Mouse (Mus musculus): ENCODE results near the gene Fktn.
"Not testable (repeated sequence)": the region's sequence is repeated elsewhere in the genome, so short reads cannot be mapped to it uniquely, and the experiment has no call there.

Gene Fktn

GRCm38 (mm10) chr4:53713704-53714050, at the start of gene Fktn:
TSS of gene Fktn (plus strand) at chr4:53713998.
- no peak for DNase-seq (ENCODE audit: extremely low spot score)

- DNase-seq (ENCODE audit: extremely low spot score): no peak
Observed at GRCm38 (mm10) chr4:53682092-53682491, 31.7 kb upstream of the Fktn start.

- DNase-seq (ENCODE audit: extremely low spot score): no peak
Observed at GRCm38 (mm10) chr4:53688965-53689364, 24.8 kb upstream of the Fktn start.

- no peak for DNase-seq (ENCODE audit: extremely low spot score)
Observed at GRCm38 (mm10) chr4:53691418-53691817, 22.4 kb upstream of the Fktn start.

- DNase-seq (ENCODE audit: extremely low spot score): not testable (repeated sequence)
Observed at GRCm38 (mm10) chr4:53709166-53709565, 4.6 kb upstream of the Fktn start.

GRCm38 (mm10) chr4:53710021-53710420, 3.8 kb upstream of the Fktn start:
- no peak for DNase-seq (ENCODE audit: extremely low spot score)

GRCm38 (mm10) chr4:53710555-53711328, 3.1 kb upstream of the Fktn start:
- no peak for DNase-seq (ENCODE audit: extremely low spot score)

- DNase-seq (ENCODE audit: extremely low spot score): peak; percentile 91
Observed at GRCm38 (mm10) chr4:53714051-53714814, 435 bp downstream of the Fktn start.

GRCm38 (mm10) chr4:53715977-53716376, 2.2 kb downstream of the Fktn start:
- DNase-seq (ENCODE audit: extremely low spot score): no peak

- DNase-seq (ENCODE audit: extremely low spot score): no peak
Observed at GRCm38 (mm10) chr4:53717546-53717945, 3.7 kb downstream of the Fktn start.

- DNase-seq (ENCODE audit: extremely low spot score): no peak
Observed at GRCm38 (mm10) chr4:53718261-53718660, 4.5 kb downstream of the Fktn start.

- no peak for DNase-seq (ENCODE audit: extremely low spot score)
Observed at GRCm38 (mm10) chr4:53722506-53722905, 8.7 kb downstream of the Fktn start.

- not testable (repeated sequence) for DNase-seq (ENCODE audit: extremely low spot score)
Observed at GRCm38 (mm10) chr4:53726100-53726499, 12.3 kb downstream of the Fktn start.

GRCm38 (mm10) chr4:53728121-53728520, 14.3 kb downstream of the Fktn start:
- DNase-seq (ENCODE audit: extremely low spot score): no peak

- peak; percentile 43 for DNase-seq (ENCODE audit: extremely low spot score)
Observed at GRCm38 (mm10) chr4:53738956-53739616, 25.3 kb downstream of the Fktn start.

- DNase-seq (ENCODE audit: extremely low spot score): no peak
Observed at GRCm38 (mm10) chr4:53749831-53750230, 36.0 kb downstream of the Fktn start.

GRCm38 (mm10) chr4:53750391-53751120, 36.8 kb downstream of the Fktn start:
- no peak for DNase-seq (ENCODE audit: extremely low spot score)

GRCm38 (mm10) chr4:53757030-53757429, 43.2 kb downstream of the Fktn start:
- no peak for DNase-seq (ENCODE audit: extremely low spot score)

GRCm38 (mm10) chr4:53758764-53759163, 45.0 kb downstream of the Fktn start:
- no peak for DNase-seq (ENCODE audit: extremely low spot score)

- DNase-seq (ENCODE audit: extremely low spot score): no peak
Observed at GRCm38 (mm10) chr4:53759678-53760077, 45.9 kb downstream of the Fktn start.

GRCm38 (mm10) chr4:53762501-53762900, 48.7 kb downstream of the Fktn start:
- DNase-seq (ENCODE audit: extremely low spot score): no peak

Measured in embryo, embryonic 9.5 days (tissue).